Mouse (Mus musculus): ENCODE data around the gene Ccp110. TPM values are rescaled to one million over a fixed set of nuclear protein-coding genes. Genes with fewer than 3 reads are reported as not detected.

The Ccp110 gene
- polyA plus RNA-seq, 1 experiment: 1.2 TPM

DNA sequence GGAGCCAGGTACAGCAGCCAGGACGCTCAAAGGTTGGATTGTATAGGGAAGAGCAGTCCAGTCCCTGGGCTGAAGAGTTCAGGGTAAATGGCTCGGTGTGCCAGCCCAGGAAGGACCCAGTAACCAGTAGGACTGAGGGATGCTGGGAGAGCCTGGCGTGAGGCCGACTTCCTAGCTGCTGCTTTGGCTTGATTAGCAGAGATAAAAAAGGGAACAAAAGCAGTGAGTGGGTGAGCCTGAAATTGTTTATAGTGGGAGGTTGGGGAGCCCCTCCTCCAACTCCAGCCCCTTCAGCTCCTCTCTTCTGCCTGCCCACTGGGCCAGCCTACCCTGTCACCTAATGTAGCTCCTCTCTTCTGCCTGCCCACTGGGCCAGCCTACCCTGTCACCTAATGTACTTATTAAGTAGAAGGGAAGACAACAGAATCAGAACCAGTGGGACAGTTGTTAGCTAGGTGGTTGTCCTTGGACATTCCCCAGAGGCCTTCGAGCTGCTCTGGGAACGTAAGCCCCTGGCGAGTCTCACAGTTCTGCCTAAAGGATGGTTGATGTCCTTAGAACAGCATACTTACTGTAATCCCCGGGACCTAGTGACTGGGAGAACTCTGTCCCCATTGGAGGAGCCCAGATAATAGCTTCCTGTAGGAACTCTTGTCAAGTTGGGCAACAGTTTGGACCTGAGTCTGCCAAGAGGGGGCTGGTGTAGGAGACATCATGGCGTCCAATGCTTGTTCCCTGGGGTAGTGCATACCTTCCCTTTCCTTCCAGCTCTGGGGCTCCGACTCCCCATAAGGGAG, 65.4 kb downstream of the Ccp110 start:
- no peak for TF ChIP-seq GATA1 (IDR thresholded peaks at IDR 0.05; ENCODE audit: low read length)

DNA sequence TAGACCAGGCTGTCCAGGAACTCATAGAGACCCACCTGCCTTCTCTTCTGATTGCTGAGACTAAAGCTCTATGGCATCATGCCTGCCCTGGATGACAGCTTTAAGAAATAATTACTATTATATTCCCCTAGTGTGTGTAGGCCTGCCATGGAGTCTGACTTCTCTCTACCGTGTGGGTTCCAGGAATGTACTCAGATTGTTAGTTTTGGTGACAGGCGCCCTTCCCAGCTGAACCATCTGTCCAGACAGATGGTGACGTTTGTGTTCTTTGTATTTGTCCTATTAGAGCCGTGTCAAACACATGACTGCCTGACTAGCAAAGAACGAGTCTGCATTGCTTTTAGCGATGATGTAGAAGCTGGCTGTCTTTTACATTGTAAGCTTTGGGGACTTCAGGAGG, 66.2 kb downstream of the Ccp110 start:
- TF ChIP-seq GATA1 (IDR thresholded peaks at IDR 0.05; ENCODE audit: low read length): no peak

DNA sequence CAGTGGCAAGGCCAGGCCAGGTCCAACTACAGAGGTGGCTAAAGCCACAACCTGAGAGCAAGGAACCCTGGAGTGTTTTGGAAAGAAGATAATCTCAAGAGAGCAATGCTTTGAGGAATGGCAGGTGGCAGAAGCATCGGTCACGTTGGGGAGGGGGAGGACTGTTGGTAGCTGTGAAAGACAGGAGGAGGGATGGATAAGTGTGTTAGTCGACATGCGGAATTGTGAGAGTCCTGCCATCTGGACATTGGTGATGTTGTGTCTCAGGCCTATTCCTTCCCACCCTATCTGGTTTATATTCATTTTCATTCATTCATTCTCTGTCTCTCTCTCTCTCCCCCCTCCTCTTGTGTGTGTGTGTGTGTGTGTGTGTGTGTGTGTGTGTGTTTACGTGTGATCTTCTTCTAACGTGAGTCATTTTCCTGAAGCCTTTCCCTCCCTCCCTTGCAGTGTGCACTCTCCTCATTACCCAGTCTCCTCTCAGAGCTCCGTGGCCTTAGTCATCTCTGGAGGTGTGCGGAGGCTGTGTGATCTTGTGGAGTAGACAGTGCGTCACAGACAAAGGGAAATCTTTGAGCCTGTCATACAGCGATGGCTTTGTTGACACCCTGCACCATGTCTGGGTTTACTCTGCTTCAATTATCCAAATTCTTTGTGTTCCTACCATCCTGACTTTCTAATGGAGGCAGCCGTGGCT, 71.1 kb downstream of the Ccp110 start:
- no peak for TF ChIP-seq GATA1 (IDR thresholded peaks at IDR 0.05; ENCODE audit: low read length)

DNA sequence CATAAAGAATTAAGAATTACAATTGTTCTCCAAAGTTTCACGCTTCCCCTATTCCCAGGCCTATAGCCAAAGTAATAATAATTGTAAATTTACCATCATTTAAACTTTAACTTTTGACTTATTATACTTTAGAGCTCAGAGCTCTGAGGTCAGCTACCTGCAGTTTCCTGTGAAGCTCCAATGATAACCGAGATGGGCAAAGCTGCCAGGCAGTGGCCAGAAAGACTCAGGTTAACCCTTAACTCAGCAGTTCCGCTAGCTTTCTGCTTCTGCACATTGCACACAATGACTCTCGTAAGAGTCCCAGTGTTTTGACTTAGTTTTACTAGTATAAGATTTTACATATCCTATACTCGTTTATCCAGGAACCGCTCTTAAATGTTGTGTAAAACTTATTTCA, 73.7 kb downstream of the Ccp110 start:
- TF ChIP-seq GATA1 (IDR thresholded peaks at IDR 0.05; ENCODE audit: low read length): no peak

Other genes with a start within 250 kb of the Ccp110 start
- gene Itpripl2, start 220.6 kb upstream of the Ccp110 start, polyA plus RNA-seq (2012): not detected in 2 replicates
- 35.3 and 48.4 TPM in 2 replicates for gene Coq7, start 179.2 kb upstream of the Ccp110 start, polyA plus RNA-seq (2012)
- not detected in 2 replicates for gene Tmc7, start 127.8 kb upstream of the Ccp110 start, polyA plus RNA-seq (2012)
- gene Tmc5, start 115.3 kb upstream of the Ccp110 start, polyA plus RNA-seq (2012): not detected in 2 replicates
- gene Gde1, start 6.8 kb upstream of the Ccp110 start, polyA plus RNA-seq (2012): 25.4 and 35.9 TPM in 2 replicates
- 8.0 and 21.0 TPM in 2 replicates for gene Vps35l, start 27.7 kb downstream of the Ccp110 start, polyA plus RNA-seq (2012)
- gene Iqck, start 143.2 kb downstream of the Ccp110 start, polyA plus RNA-seq (2012): 0.11 and 0.29 TPM in 2 replicates
- 11.4 and 11.6 TPM in 2 replicates for gene Knop1, start 143.7 kb downstream of the Ccp110 start, polyA plus RNA-seq (2012)